Mouse (Mus musculus) ES-Bruce4 (cell line): ENCODE data around the gene Cpa4.

Experiments
- CTCF ChIP-seq: IDR thresholded peaks from one replicate; pipeline ENCODE4 v1.8.1; 2011; ENCODE audit warnings: low read depth, low read length
- EP300 ChIP-seq: IDR thresholded peaks from 2 replicates; pipeline ENCODE4 v1.6.1; 2011; ENCODE audit warnings: low read depth, low read length; ENCODE audit not compliant: insufficient read depth
- POLR2A ChIP-seq: IDR thresholded peaks from one replicate; pipeline ENCODE4 v1.8.1; 2011; ENCODE audit warnings: low read length; ENCODE audit not compliant: insufficient read depth

DNA sequence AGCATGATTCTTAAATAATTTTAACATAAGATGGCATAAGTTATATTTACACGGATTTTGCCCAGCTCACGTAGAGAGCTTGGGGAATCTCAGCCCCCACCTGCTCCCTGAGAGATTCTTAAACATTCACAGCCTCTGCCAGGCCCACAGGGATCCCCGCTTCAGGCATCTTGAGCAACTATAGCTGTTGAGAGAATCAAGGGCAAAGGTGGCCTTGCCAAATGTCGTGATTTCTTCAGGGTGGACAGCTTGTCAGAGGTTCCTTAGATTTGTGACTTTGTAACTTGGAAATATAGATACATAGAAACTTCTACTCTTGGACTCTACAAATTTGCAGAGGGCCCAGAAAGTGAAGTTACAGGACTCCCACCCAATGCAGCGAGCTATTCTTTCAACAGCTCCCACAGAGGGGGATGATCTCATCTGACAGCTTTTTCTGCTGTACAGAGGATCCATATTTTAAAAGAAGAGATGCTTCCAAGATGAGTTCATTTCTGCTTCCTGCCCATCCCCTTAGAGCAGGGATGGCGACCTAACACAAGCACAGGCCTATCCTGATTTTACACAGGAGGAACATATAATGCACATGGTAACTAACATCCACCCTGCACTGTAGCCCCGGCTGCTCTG lies 14.7 kb upstream of the Cpa4 start:
- no peak for TF ChIP-seq CTCF
- TF ChIP-seq POLR2A: no peak
- TF ChIP-seq EP300: no peak
